Mouse (Mus musculus) adrenal gland, postnatal 36 days (tissue): Measurements from ENCODE around the gene Rpl7l1. TPM values are rescaled to one million over a fixed set of nuclear protein-coding genes. Genes with fewer than 3 reads are reported as not detected.
"Not testable (repeated sequence)": the region's sequence is repeated elsewhere in the genome, so short reads cannot be mapped to it uniquely, and the experiment has no call there.

Experiments used
- DNase-seq, 2 experiments: peaks; one replicate each; pipeline ENCODE4 v3.0.0; 2021; ENCODE audit warnings: mixed read lengths in 1 of 2
- long read RNA-seq, 2 experiments: library from polyadenylated mRNA; stranded (forward); transcript quantifications; one replicate each; pipeline ENCODE4 v2.0.0; 2021; ENCODE audit warnings: borderline sequencing depth in 2 of 2
- total RNA-seq, 2 experiments: library from RNA; stranded (reverse); gene quantifications; 2 replicates each; pipeline ENCODE4 v1.2.3; 2021

Gene Rpl7l1
- total RNA-seq = 10 to 100 TPM; 89.0 to 97.3 TPM
- long read RNA-seq, experiment 1, transcript Rpl7l1-201 (7 exons, 2,606 nt) = major isoform, 71 of 143 reads
- long read RNA-seq, experiment 1, partial matches to known transcripts = 13 of 143 reads
- long read RNA-seq, experiment 1, other reads (novel, unspliced or antisense) = 58 of 143 reads
- long read RNA-seq, experiment 2, transcript Rpl7l1-201 (7 exons, 2,606 nt) = major isoform, 28 of 47 reads
- long read RNA-seq, experiment 2, partial matches to known transcripts = 1 of 47 reads
- long read RNA-seq, experiment 2, other reads (novel, unspliced or antisense) = 18 of 47 reads

- DNase-seq = peak; percentile 92 to 93
Observed at GRCm38 (mm10) chr17:46782341-46783221, at the start of gene Rpl7l1. Gene Rpl7l1, minus strand, starts transcription at chr17:46782672.

DNA sequence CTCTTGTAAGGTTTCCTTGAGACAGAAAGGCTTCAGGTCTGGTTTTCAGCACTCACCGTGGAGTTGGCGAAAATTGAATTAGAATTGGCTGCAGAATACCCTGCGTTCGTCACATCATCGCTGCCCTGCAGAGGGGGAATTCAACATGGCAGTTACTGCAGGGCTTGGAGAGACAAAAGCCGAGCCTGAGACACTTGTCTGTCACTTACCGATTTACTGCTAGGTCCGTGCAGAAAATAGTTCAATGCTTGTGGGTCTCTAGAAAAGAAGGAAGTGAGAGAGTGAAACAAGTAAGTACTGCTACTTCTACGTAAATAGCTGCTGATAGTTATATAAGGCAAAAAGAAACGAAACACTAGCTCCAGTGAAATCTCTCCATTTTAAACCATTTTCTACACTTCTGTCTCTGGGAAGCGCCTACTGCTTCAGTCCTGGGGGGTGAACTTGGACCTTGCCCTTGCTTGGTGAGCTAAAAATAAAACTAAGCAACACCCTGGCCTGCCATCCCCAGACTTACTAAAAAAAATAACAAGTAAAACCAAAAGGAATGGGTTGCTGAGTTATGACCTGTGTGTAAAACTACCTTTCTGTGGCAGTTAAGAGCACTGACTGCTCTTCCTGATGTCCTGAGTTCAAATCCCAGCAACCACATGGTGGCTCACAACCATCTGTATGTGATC lies 47.5 kb upstream of the Rpl7l1 start:
- no peak for DNase-seq

GRCm38 (mm10) chr17:46828935-46829334 lies 46.5 kb upstream of the Rpl7l1 start:
- DNase-seq = no peak

DNA sequence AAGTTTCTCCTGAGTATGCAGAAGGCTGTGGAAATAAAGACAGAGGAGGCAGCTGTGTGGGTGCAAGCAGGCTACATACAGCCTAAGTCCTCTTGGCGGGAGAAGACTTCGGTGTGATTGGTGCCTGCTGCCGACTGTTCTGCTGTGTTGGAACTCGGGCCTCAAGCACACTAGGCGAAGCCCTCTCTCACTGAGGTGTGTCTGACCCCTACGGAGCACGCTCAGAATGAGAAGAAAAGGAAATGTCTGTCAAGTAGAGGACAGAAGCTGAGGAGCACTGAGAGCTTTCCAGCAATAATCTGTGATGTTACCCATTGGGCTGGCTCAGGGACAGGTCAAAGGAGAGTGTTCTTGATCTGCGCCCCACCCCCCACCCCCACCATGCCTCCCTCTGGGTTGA lies 40.6 kb upstream of the Rpl7l1 start:
- DNase-seq = no peak

- no peak for DNase-seq
Observed at GRCm38 (mm10) chr17:46820628-46821027, 38.2 kb upstream of the Rpl7l1 start.

- DNase-seq = no peak
Observed at GRCm38 (mm10) chr17:46817734-46818158, 35.3 kb upstream of the Rpl7l1 start.

DNA sequence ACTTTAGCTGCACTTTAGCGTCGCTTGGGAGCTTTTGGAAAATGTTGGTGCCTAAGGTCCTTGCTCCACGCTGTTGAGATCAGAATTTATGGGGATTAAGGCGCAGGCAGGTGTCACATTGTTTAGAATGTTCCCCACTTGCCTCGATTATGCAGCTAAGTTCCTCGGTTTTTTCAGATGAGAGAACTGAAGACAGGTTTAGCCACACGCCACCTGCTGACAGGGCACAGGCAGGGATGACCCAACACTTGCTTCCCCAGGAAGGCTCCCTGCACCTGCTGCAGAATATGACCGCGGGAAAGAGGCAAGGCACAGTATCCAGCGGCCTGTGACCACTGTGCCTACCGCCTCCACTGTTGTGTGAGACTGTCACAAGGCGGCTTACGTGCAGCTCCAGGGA lies 33.8 kb upstream of the Rpl7l1 start:
- DNase-seq = no peak

DNA sequence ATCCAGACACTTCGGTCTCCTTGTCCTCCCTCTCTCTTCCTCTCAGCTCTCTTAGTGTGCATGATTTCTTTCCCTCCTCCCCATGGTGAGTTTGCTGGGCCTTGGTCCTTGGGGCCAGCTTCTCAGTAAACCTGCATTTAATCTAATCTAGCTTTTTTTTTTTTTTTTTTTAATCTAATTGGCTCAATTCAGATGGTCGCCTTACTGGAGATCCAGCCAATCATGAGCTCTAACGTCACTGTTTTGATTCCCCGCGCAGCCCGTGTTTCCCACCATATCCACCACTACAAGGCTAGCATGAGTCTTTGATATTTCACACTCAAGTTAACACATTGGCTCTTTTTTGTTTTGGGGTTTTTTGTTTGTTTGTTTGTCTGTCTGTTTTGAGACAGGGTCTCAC lies 32.0 kb upstream of the Rpl7l1 start:
- no peak for DNase-seq

DNA sequence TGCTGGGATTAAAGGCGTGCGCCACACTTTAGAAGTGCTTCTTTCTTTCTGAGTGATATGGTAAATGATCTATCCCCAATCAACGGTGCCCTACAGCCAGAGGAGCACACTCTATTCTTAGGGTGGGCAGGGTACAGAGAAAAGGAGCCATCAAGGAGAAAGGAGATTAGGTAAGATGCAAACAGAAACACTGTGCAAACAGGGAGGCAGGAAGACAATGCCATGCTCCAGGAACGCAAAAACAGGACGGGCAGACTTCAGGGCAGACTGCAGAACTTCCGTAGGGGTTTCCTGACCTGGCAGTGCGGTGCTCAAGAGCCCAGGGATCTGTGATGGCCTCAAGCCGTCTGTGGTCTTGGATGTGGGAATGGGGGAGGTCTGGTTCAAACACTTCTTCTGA lies 31.2 kb upstream of the Rpl7l1 start:
- no peak for DNase-seq

DNA sequence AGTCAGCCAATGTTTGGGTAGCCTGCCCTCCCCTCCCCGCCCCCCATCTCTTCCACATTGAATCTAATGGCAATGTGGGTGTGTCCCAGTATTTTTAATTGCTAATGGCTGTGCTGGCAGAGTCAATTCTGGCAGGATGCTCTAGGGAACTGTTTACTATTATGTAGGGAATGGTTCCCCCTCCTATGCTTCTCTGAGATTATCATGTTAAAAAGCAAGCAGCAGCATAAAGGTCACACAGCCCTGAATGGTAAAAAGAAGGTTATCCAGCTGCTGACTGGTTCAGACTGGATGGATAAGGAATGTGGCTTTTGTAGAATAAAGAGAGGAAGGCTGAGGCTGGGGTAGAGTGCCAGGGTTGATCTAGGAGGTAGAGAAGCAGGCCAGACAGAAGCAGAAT lies 30.0 kb upstream of the Rpl7l1 start:
- no peak for DNase-seq

GRCm38 (mm10) chr17:46810672-46811071 lies 28.2 kb upstream of the Rpl7l1 start:
- no peak for DNase-seq

DNA sequence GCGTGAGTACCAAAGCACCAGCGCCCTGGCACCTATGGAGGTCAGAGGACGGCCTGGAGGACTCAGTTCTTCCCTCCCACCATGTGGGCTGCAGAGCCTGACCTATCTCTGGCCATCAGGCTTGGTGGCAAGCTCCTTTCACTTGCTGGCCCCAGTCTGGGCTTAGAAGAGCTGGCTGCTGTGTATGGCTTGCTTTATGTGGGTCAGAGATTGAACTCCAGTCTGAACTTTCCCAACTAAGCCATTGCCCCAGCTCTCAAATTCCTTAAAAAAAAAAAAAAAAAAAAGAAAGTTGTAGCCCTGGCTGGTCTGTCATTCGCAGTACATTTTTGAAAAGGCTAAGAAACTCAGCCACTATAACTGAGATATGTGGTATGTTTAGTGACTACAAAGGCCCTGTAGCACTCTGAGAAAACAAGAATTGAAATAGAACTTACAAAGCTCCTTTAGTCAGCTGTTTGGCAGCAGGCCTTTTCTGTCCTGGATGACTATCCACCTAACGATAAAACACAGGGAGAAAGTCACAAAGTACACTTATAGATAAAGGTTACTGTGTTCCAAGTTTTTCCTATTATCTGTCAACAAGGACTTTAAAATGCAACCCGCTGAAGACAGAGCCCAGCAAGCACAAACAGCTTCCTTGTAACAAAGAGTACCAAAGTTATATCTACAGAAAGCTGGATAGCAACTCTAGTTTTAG lies 26.8 kb upstream of the Rpl7l1 start:
- DNase-seq = no peak

DNA sequence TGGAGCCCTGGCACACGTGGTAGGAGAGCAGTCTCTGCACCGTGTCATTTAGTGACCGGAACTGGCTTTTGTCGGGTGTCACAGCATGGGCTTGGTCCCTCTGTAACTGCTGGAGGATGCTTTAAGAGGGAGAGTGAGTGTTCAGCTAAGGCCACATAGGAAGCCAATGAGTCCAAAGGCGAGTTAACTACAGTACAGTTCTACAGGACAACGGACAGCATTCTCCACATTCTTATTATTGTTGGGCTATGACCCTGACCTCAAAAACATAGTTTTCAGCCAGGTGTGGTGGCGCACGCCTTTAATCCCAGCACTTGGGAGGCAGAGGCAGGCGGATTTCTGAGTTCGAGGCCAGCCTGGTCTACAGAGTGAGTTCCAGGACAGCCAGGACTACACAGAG lies 25.9 kb upstream of the Rpl7l1 start:
- DNase-seq = no peak

DNA sequence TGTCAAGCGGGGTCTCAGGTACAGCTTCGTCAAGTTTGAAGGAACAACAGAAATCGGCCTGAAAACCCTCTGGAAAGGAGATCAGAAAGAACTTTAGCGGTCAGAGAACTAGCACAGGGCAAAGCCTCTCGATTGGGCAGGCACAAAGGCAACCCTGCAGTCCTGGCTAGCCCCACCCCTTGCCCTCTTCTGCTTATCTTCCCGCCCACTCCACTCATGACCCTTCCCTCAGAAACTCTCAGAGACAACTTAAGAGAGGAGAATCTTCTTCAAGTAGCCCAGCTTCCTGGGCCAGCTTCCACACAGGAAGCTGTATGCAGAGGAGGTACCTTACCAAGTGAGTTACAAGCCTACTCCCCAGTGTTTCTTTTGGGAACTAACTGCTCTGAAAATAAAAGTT lies 19.3 kb upstream of the Rpl7l1 start:
- no peak for DNase-seq

DNA sequence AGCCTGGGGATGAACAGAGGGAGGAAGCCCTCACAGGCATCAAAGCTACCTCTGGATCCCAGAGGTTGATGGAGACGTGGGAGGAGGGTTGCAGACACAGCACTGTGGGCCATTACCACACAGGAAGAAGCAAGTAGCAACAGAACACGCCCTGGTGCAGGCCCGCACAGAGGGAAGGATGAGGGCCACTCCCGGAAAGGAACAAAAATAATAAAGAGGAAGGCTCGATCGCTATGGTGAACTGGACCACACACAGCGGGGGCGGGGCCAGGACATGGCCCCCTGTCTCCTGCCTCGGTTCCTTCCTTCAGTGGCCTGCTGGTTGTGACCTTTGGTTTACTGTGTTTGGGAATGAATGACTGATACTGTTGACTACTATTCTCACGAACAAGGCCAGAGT lies 17.2 kb upstream of the Rpl7l1 start:
- no peak for DNase-seq

- no peak for DNase-seq
Observed at GRCm38 (mm10) chr17:46797386-46797785, 14.9 kb upstream of the Rpl7l1 start.

GRCm38 (mm10) chr17:46796743-46797142 lies 14.3 kb upstream of the Rpl7l1 start:
- no peak for DNase-seq

GRCm38 (mm10) chr17:46792963-46793362 lies 10.5 kb upstream of the Rpl7l1 start:
- DNase-seq = no peak

DNA sequence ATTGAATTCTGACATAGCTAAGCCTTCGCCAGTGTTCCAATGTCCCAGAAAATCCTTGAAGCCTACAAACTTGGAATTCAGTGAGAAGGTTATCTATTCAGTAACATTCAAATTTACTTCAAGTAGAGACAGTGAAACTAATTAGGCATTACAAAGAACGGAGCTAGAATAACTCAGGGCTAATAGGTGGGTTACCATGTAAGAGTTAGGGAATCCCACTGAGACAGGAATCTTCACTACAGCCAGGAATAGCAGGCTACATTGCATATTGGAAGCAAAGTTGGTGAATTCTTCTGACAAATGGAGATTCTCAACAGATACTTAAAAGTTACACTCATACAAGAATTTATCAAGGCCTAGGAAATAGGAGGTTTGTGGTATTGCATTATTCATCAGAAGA lies 5.5 kb upstream of the Rpl7l1 start:
- DNase-seq = not testable (repeated sequence)

- DNase-seq = no peak
Observed at GRCm38 (mm10) chr17:46786952-46787351, 4.5 kb upstream of the Rpl7l1 start.

DNA sequence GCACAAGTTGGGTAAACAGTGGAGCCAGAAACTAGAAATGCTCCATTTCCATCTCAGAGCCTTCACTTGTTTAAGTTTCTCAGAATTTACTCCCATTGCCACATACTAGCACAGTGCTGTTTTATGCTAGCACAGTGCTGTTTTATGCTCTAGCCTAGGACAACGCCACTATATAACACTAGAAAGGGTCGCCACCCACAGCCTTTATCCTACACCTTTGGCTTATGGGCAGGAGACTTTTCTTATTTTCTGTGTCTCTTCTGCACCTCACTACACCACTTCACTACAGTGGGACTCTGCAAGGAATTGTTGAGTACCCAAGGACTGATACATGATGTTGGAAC lies 722 bp upstream of the Rpl7l1 start:
- no peak for DNase-seq

- DNase-seq = no peak
Observed at GRCm38 (mm10) chr17:46781876-46782275, 596 bp downstream of the Rpl7l1 start.
